19 mouse cellular contexts compared by ENCODE assay signal in genomic region chr10:53732324-53732723, GRCm38 (mm10). TPM values are rescaled to one million over a fixed set of nuclear protein-coding genes. Genes with fewer than 3 reads are reported as not detected.
DNase-seq lines count a peak whose midpoint lies in the region.
"Had no signal": no experiment of that assay in that cellular context is flagged by ENCODE, and none has a peak within 500 bp of the region (broad histone marks: within the 10 kb centered on the region; RNA-seq: fewer than 3 reads in every experiment).

No protein-coding gene starts in this region.

- WGBS in limb, embryonic 10.5 days: 95% methylated on average over 7 of the region's 7 CpGs

- H3K27ac ChIP-seq in limb, embryonic 10.5 days: no peak overlapping the region
- H3K27ac ChIP-seq: embryonic facial prominence, embryonic 15.5 days; heart, embryonic 15.5 days; hindbrain, embryonic 12.5 days; left cerebral cortex, adult 2 months; liver, embryonic 13.5 days; midbrain, embryonic 15.5 days; stomach, postnatal 0 days had no signal

- H3K9me3 ChIP-seq in limb, embryonic 10.5 days (replicated peaks): no peaks in the 10 kb centered on the region
- H3K9me3 ChIP-seq: embryonic facial prominence, embryonic 15.5 days; heart, embryonic 15.5 days; hindbrain, embryonic 12.5 days; liver, embryonic 13.5 days; midbrain, embryonic 15.5 days had no signal

- H3K4me1 ChIP-seq in limb, embryonic 10.5 days: 0 out of 2 replicates have a peak, but pooled peaks cover 3% of the 10 kb centered on the region
- H3K4me1 ChIP-seq: embryonic facial prominence, embryonic 15.5 days; hindbrain, embryonic 12.5 days; liver, embryonic 13.5 days; midbrain, embryonic 15.5 days had no signal

- no peak overlapping the region for H3K4me3 ChIP-seq in limb, embryonic 10.5 days
- H3K4me3 ChIP-seq: embryonic facial prominence, embryonic 15.5 days; heart, embryonic 15.5 days; hindbrain, embryonic 12.5 days; left cerebral cortex, adult 2 months; liver, embryonic 13.5 days; midbrain, embryonic 15.5 days had no signal

- no peaks in the 10 kb centered on the region for H3K27me3 ChIP-seq in limb, embryonic 10.5 days (ENCODE audit: low read depth, poor library complexity, severe bottlenecking)
- H3K27me3 ChIP-seq: embryonic facial prominence, embryonic 15.5 days; heart, embryonic 15.5 days; hindbrain, embryonic 12.5 days; liver, embryonic 13.5 days; midbrain, embryonic 15.5 days had no signal

- no peaks in the 10 kb centered on the region for H3K36me3 ChIP-seq in limb, embryonic 10.5 days
- H3K36me3 ChIP-seq: embryonic facial prominence, embryonic 15.5 days; heart, embryonic 15.5 days; hindbrain, embryonic 12.5 days; liver, embryonic 13.5 days; midbrain, embryonic 15.5 days had no signal

- peak; percentile 9 for DNase-seq in heart, postnatal 4 days
- DNase-seq in heart, adult 11 months: no peak
- DNase-seq in lung, postnatal 10 days: peak; percentile 6
- no peak for DNase-seq in lung, postnatal 14 days
- DNase-seq in kidney, adult 9 months: peak; percentile 87
- DNase-seq in kidney, postnatal 4 days: peak; percentile 13 to 40
- no peak for DNase-seq in left cerebral cortex, adult 18-20 months (ENCODE audit: low spot score in 2 of 2)
- no peak for DNase-seq in limb, embryonic 10.5 days (ENCODE audit: low spot score)
- DNase-seq: B cell, adult 2 months; cerebellum, adult 2 months; cerebellum, postnatal 36 days; liver, embryonic 13.5 days; retina, postnatal 1 day had no signal

RNA-seq across cellular contexts. Expression of gene Fam184a, which starts 18.6 kb away (rescaled TPM):
- total RNA-seq in heart, postnatal 4 days (2021): 1 to 10 TPM; 5.3 to 5.4 TPM
- total RNA-seq in left cerebral cortex, adult 18-20 months (2021): 10 to 100 TPM; 27.7 to 28.3 TPM
- 2.0 and 2.9 TPM in 2 replicates for polyA plus RNA-seq in limb, embryonic 10.5 days (2016; fragmentation: Nextera tagmentation; extraction: Ambion mirVana)

Comparison
In these comparisons a context has a peak if more than half of its experiments do, and no peak if none do; other contexts are left out.
1. DNase-seq: peak in heart, postnatal 4 days (single experiment), lung, postnatal 10 days (single experiment), kidney, adult 9 months (single experiment) and kidney, postnatal 4 days (2 of 2); none in heart, adult 11 months (single experiment), lung, postnatal 14 days (single experiment), left cerebral cortex, adult 18-20 months (0 of 2) and limb, embryonic 10.5 days (single experiment).
2. RNA of gene Fam184a, which starts 18.6 kb away (total RNA-seq): 27.7 to 28.3 TPM in left cerebral cortex, adult 18-20 months; 5.3 to 5.4 TPM in heart, postnatal 4 days; every median in the first group is over 4 times any median in the second.